ENCODE assay signal across 8 mouse cellular contexts in the genomic region with DNA sequence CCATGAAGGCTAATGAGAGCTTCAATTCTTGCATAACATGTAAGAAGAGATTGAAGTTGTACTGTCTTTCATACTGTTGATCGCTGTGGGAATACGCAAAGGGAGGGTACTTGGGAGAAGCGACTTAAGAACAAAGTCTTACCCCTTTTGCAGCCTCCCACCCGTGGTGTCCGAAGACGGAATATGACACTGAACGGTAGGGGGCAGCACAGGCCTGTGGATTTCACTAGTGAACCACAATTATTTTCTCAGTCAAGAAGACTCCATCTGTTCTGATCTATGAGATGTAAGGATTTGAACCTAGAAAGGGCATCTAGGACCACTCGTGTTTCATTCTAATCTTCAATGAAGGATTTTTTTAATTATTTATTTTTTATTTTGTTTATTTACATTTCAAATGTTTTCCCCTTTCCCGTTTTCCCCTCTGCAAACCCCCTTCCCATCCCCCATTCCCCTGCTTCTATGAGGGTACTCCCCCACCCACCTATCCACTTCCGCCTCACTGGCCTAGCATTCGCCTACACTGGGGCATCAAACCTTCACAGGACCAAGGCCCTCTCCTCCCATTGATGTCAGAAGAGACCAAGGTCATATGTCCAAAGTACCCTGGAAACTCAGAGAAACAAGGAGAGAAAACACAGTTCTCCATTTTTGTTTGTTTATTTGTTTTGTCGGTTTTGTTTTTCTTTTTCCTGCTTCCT. TPM values are rescaled to one million over a fixed set of nuclear protein-coding genes. Genes with fewer than 3 reads are reported as not detected.
A peak's percentile ranks its signal among the peaks of the same experiment; 100 is the strongest.
DNase-seq lines count a peak whose midpoint lies in the region; ATAC-seq and TF ChIP-seq lines count a peak whose summit lies in the region.

No protein-coding gene starts in this region.

- no peaks in the 10 kb centered on the region for H3K27me3 ChIP-seq in midbrain, embryonic 10.5 days (ENCODE audit: low read depth, poor library complexity, severe bottlenecking)
- H3K27me3 ChIP-seq in midbrain, embryonic 16.5 days (ENCODE audit: control insufficient read depth, insufficient read depth, low read depth, low read length), result no peaks in the 10 kb centered on the region
- no peaks in the 10 kb centered on the region for H3K27me3 ChIP-seq in intestine, postnatal 0 days (replicated peaks; ENCODE audit: control insufficient read depth, insufficient read depth, low read length)
- H3K27me3 ChIP-seq in midbrain, embryonic 15.5 days (replicated peaks), result no peaks in the 10 kb centered on the region

- H3K9me3 ChIP-seq in midbrain, embryonic 10.5 days (replicated peaks), result no peaks in the 10 kb centered on the region
- H3K9me3 ChIP-seq in midbrain, embryonic 16.5 days (replicated peaks; ENCODE audit: control insufficient read depth, low read length, poor library complexity, severe bottlenecking), result no peaks in the 10 kb centered on the region
- no peaks in the 10 kb centered on the region for H3K9me3 ChIP-seq in intestine, postnatal 0 days (ENCODE audit: control insufficient read depth)
- no peaks in the 10 kb centered on the region for H3K9me3 ChIP-seq in midbrain, embryonic 15.5 days

- no peak overlapping the region for H3K27ac ChIP-seq in midbrain, embryonic 10.5 days (replicated peaks)
- no peak overlapping the region for H3K27ac ChIP-seq in midbrain, embryonic 16.5 days (ENCODE audit: low read length)
- H3K27ac ChIP-seq in intestine, postnatal 0 days (ENCODE audit: low read depth, low read length), result no peak overlapping the region
- H3K27ac ChIP-seq in midbrain, embryonic 15.5 days, result no peak overlapping the region

- DNase-seq in midbrain, embryonic 10.5 days (ENCODE audit: low spot score), result peak; percentile 76
- DNase-seq in cerebellum, postnatal 14 days, result peak; percentile 94 to 97
- peak; percentile 80 to 86 for DNase-seq in frontal cortex, postnatal 36 days (ENCODE audit: low spot score in 2 of 2)
- peak; percentile 66 to 84 for DNase-seq in left cerebral cortex, postnatal 14 days (ENCODE audit: low spot score in 2 of 2)
- DNase-seq in spleen, postnatal 36 days (ENCODE audit: low spot score in 2 of 2), result peak; percentile 36 to 54

- no peaks in the 10 kb centered on the region for H3K36me3 ChIP-seq in midbrain, embryonic 10.5 days
- H3K36me3 ChIP-seq in midbrain, embryonic 16.5 days (ENCODE audit: control insufficient read depth, insufficient read depth, low read length), result no peaks in the 10 kb centered on the region
- H3K36me3 ChIP-seq in intestine, postnatal 0 days (ENCODE audit: control insufficient read depth, insufficient read depth), result no peaks in the 10 kb centered on the region
- H3K36me3 ChIP-seq in midbrain, embryonic 15.5 days (replicated peaks), result no peaks in the 10 kb centered on the region

- 48% methylated on average over 12 of the region's 12 CpGs for WGBS in midbrain, embryonic 10.5 days
- WGBS in midbrain, embryonic 16.5 days, result 49% methylated on average over 12 of the region's 12 CpGs
- 47% methylated on average over 12 of the region's 12 CpGs for WGBS in intestine, postnatal 0 days
- 47% methylated on average over 12 of the region's 12 CpGs for WGBS in midbrain, embryonic 15.5 days

- intact Hi-C loops in left cerebral cortex, postnatal 14 days (cut with DNase I), result loop anchor here (2.0 to 10.0 kb wide), 3 partner anchors 111 to 377 kb away; no protein-coding TSS in a partner anchor

- H3K4me3 ChIP-seq in midbrain, embryonic 10.5 days, result no peak overlapping the region
- no peak overlapping the region for H3K4me3 ChIP-seq in midbrain, embryonic 16.5 days (ENCODE audit: low read depth, low read length)
- no peak overlapping the region for H3K4me3 ChIP-seq in intestine, postnatal 0 days (ENCODE audit: low read depth, low read length)
- no peak overlapping the region for H3K4me3 ChIP-seq in midbrain, embryonic 15.5 days

- no peak overlapping the region for H3K4me2 ChIP-seq in midbrain, embryonic 16.5 days (ENCODE audit: low read length)
- no peak overlapping the region for H3K4me2 ChIP-seq in intestine, postnatal 0 days (replicated peaks; ENCODE audit: low read depth)
- no peak overlapping the region for H3K4me2 ChIP-seq in midbrain, embryonic 15.5 days

- TF ChIP-seq CTCF in intestine, postnatal 0 days (IDR thresholded peaks at IDR 0.05; ENCODE audit: low read depth), result peak; percentile 89

- H3K9ac ChIP-seq in midbrain, embryonic 16.5 days (ENCODE audit: low read depth, low read length), result no peak overlapping the region
- H3K9ac ChIP-seq in intestine, postnatal 0 days (ENCODE audit: low read depth, low read length), result no peak overlapping the region
- no peak overlapping the region for H3K9ac ChIP-seq in midbrain, embryonic 15.5 days

- ATAC-seq in midbrain, embryonic 16.5 days, result no peak
- 0 out of 2 replicates have a peak, but pooled peaks have one; percentile 31 for ATAC-seq in intestine, postnatal 0 days
- peak; percentile 69 for ATAC-seq in midbrain, embryonic 15.5 days (replicated peaks)

- no peaks in the 10 kb centered on the region for H3K4me1 ChIP-seq in midbrain, embryonic 10.5 days
- H3K4me1 ChIP-seq in midbrain, embryonic 16.5 days (ENCODE audit: control insufficient read depth, insufficient read depth, low read length), result no peaks in the 10 kb centered on the region
- H3K4me1 ChIP-seq in intestine, postnatal 0 days (replicated peaks; ENCODE audit: control insufficient read depth, insufficient read depth, low read length), result no peaks in the 10 kb centered on the region
- no peaks in the 10 kb centered on the region for H3K4me1 ChIP-seq in midbrain, embryonic 15.5 days

RNA-seq across cellular contexts. Expression of a gene that starts 42.2 kb away (rescaled TPM):
- 23.3 and 25.6 TPM in 2 replicates for polyA plus RNA-seq in midbrain, embryonic 10.5 days (2016; fragmentation: Nextera tagmentation; extraction: Ambion mirVana)
- 12.1 and 12.8 TPM in 2 replicates for polyA plus RNA-seq in midbrain, embryonic 16.5 days (2015; fragmentation: Nextera tagmentation; extraction: Ambion mirVana)
- 11.6 and 12.7 TPM in 2 replicates for polyA plus RNA-seq in intestine, postnatal 0 days (2015; fragmentation: Nextera tagmentation; extraction: Ambion mirVana)
- total RNA-seq in left cerebral cortex, postnatal 14 days (2021), result 1 to 10 TPM; 7.1 to 9.3 TPM
- 11.0 and 11.8 TPM in 2 replicates for polyA plus RNA-seq in midbrain, embryonic 15.5 days (2015; fragmentation: Nextera tagmentation; extraction: Ambion mirVana)

RNA-seq across cellular contexts. Expression of a gene that starts 42.7 kb away (rescaled TPM):
- polyA plus RNA-seq in midbrain, embryonic 10.5 days (2016; fragmentation: Nextera tagmentation; extraction: Ambion mirVana), result 1.2 and 1.5 TPM in 2 replicates
- polyA plus RNA-seq in midbrain, embryonic 16.5 days (2015; fragmentation: Nextera tagmentation; extraction: Ambion mirVana), result 1.5 and 1.6 TPM in 2 replicates
- polyA plus RNA-seq in intestine, postnatal 0 days (2015; fragmentation: Nextera tagmentation; extraction: Ambion mirVana), result 4.3 and 4.6 TPM in 2 replicates
- total RNA-seq in left cerebral cortex, postnatal 14 days (2021), result 1 to 10 TPM; 1.2 to 1.4 TPM
- 0.97 and 1.2 TPM in 2 replicates for polyA plus RNA-seq in midbrain, embryonic 15.5 days (2015; fragmentation: Nextera tagmentation; extraction: Ambion mirVana)

Comparison
In these comparisons a context has a peak if more than half of its experiments do, and no peak if none do; other contexts are left out.
1. DNase-seq: peak in every context shown above with its lines; median percentile 96 in cerebellum, postnatal 14 days; 83 in frontal cortex, postnatal 36 days; 76 in midbrain, embryonic 10.5 days; 75 in left cerebral cortex, postnatal 14 days; 45 in spleen, postnatal 36 days.